In genomic region chr2:101660536-101660935, GRCm38 (mm10) we compare ENCODE assay signal across 25 mouse cellular contexts. TPM values are rescaled to one million over a fixed set of nuclear protein-coding genes. Genes with fewer than 3 reads are reported as not detected.
DNase-seq lines count a peak whose midpoint lies in the region.
"Had no signal": no experiment of that assay in that cellular context is flagged by ENCODE, and none has a peak within 500 bp of the region (broad histone marks: within the 10 kb centered on the region; RNA-seq: fewer than 3 reads in every experiment).

No protein-coding gene starts in this region.

- WGBS in large intestine, adult 2 months, result 36% methylated on average over 2 of the region's 2 CpGs

- peak; percentile 41 for DNase-seq in heart, adult 11 months
- no peak for DNase-seq in heart, adult 18-20 months
- DNase-seq in kidney, postnatal 36 days, result peak; percentile 14 to 15
- DNase-seq in kidney, postnatal 14 days, result no peak
- DNase-seq in large intestine, adult 2 months (ENCODE audit: low read depth, low spot score), result peak; percentile 19
- DNase-seq in layer of hippocampus, adult 9-11 months, result no peak
- DNase-seq: adrenal gland, adult 8-10 months; adrenal gland, postnatal 25 days; cerebellum, adult 18-20 months; cerebellum, adult 9-10 months; cerebellum, postnatal 14 days; forebrain, postnatal 0 days; gastrocnemius, adult 2 months; gastrocnemius, postnatal 25 days had no signal

RNA-seq across cellular contexts. Expression of gene B230118H07Rik, which starts 11.2 kb away (rescaled TPM):
- 100 to 1,000 TPM in 1 of 2 experiments, 10 to 100 TPM in 1; 99.7 to 110 TPM for total RNA-seq in heart, adult 18-20 months (2021)
- polyA plus RNA-seq in large intestine, adult 2 months (2012; rRNA removed), result 1.9 and 2.7 TPM in 2 replicates

RNA-seq across cellular contexts. Expression of gene Rag1, which starts 11.2 kb away (rescaled TPM):
- not detected for total RNA-seq in heart, adult 18-20 months (2021)
- polyA plus RNA-seq in large intestine, adult 2 months (2012; rRNA removed), result not detected in 2 replicates
- total RNA-seq: adrenal gland, postnatal 25 days; ES-E14; gastrocnemius, adult 2 months; heart, postnatal 25 days had no signal
- polyA plus RNA-seq: activated CD4-positive, CD25-positive, alpha-beta regulatory T cell, adult 4 months; heart, embryonic 11.5 days; heart, embryonic 14.5 days had no signal

RNA-seq across cellular contexts. Expression of gene Traf6, which starts 17.7 kb away (rescaled TPM):
- total RNA-seq in heart, adult 18-20 months (2021), result 1 to 10 TPM; 9.4 TPM
- polyA plus RNA-seq in large intestine, adult 2 months (2012; rRNA removed), result 6.0 and 9.2 TPM in 2 replicates

RNA-seq across cellular contexts. Expression of gene Rag2, which starts 36.0 kb away (rescaled TPM):
- not detected for total RNA-seq in heart, adult 18-20 months (2021)
- polyA plus RNA-seq in large intestine, adult 2 months (2012; rRNA removed), result not detected in 2 replicates
- total RNA-seq: adrenal gland, adult 8-10 months; adrenal gland, postnatal 25 days; ES-E14; forebrain, postnatal 0 days; gastrocnemius, adult 2 months; gastrocnemius, postnatal 25 days; heart, adult 8-10 months; heart, postnatal 25 days had no signal
- polyA plus RNA-seq: activated CD4-positive, CD25-positive, alpha-beta regulatory T cell, adult 4 months; forebrain, embryonic 11.5 days; forebrain, postnatal 0 days; frontal cortex, adult 2 months; gonadal fat pad, adult 2 months; heart, embryonic 11.5 days; heart, embryonic 14.5 days; heart, postnatal 0 days; hindbrain, embryonic 15.5 days had no signal

Comparison
In these comparisons a context has a peak if more than half of its experiments do, and no peak if none do; other contexts are left out.
1. DNase-seq: peak in heart, adult 11 months (single experiment), kidney, postnatal 36 days (2 of 2) and large intestine, adult 2 months (single experiment); none in heart, adult 18-20 months (0 of 2), kidney, postnatal 14 days (single experiment) and layer of hippocampus, adult 9-11 months (single experiment).